Mouse (Mus musculus): ENCODE results near the gene Brd7.

GRCm38 (mm10) chr8:88382311-88383163 lies 20.5 kb upstream of the Brd7 start:
- TF ChIP-seq POLR2A (IDR thresholded peaks at IDR 0.05; ENCODE audit: borderline replicate concordance, insufficient read depth, low read length), result no peak
- TF ChIP-seq CTCF (IDR thresholded peaks at IDR 0.05; ENCODE audit: borderline replicate concordance, insufficient read depth, low read depth, low read length), result no peak

All from cerebellum, adult 2 months (tissue).